ENCODE assay signal across 10 mouse cellular contexts in genomic region chr13:38690028-38690427, GRCm38 (mm10). TPM values are rescaled to one million over a fixed set of nuclear protein-coding genes. Genes with fewer than 3 reads are reported as not detected.
DNase-seq lines count a peak whose midpoint lies in the region; ATAC-seq and TF ChIP-seq lines count a peak whose summit lies in the region.
"Had no signal": no experiment of that assay in that cellular context is flagged by ENCODE, and none has a peak within 500 bp of the region (broad histone marks: within the 10 kb centered on the region; RNA-seq: fewer than 3 reads in every experiment).

No protein-coding gene starts in this region.

- no peaks in the 10 kb centered on the region for H3K27me3 ChIP-seq in liver, postnatal 0 days (ENCODE audit: insufficient read depth, low read length)
- no peaks in the 10 kb centered on the region for H3K27me3 ChIP-seq in liver, embryonic 11.5 days (replicated peaks; ENCODE audit: control insufficient read depth, insufficient read depth, low read length)
- H3K27me3 ChIP-seq: heart, embryonic 15.5 days had no signal

- no peak for ATAC-seq in liver, postnatal 0 days
- no peak for ATAC-seq in liver, embryonic 11.5 days (replicated peaks; ENCODE audit: low FRiP score)

- no peak overlapping the region for H3K27ac ChIP-seq in liver, postnatal 0 days (ENCODE audit: low read depth)
- H3K27ac ChIP-seq in liver, embryonic 11.5 days (ENCODE audit: low read depth, low read length), result no peak overlapping the region
- H3K27ac ChIP-seq: heart, embryonic 15.5 days had no signal

- no peak overlapping the region for H3K4me3 ChIP-seq in liver, postnatal 0 days (ENCODE audit: low read depth, low read length)
- H3K4me3 ChIP-seq in liver, embryonic 11.5 days (ENCODE audit: low read depth, low read length), result no peak overlapping the region
- H3K4me3 ChIP-seq: heart, embryonic 15.5 days had no signal

- peak; percentile 65 to 74 for DNase-seq in cerebellum, postnatal 10 days
- no peak for DNase-seq in cerebellum, adult 11-12 months
- DNase-seq in liver, postnatal 0 days, result peak; percentile 24
- DNase-seq in liver, embryonic 11.5 days (ENCODE audit: low spot score), result no peak
- peak; percentile 6 for DNase-seq in fibroblast of lung, adult 2 months (ENCODE audit: low read depth)
- DNase-seq in left cerebral cortex, postnatal 10 days (ENCODE audit: extremely low spot score in 1 of 2, low spot score in 2 of 2), result peak; percentile 37 to 44
- DNase-seq in right cerebral cortex, postnatal 10 days (ENCODE audit: low spot score in 2 of 2), result peak; percentile 37 to 65
- no peak for DNase-seq in B cell, adult 2 months

- H3K4me2 ChIP-seq in liver, postnatal 0 days (ENCODE audit: low read depth, low read length), result no peak overlapping the region
- H3K4me2 ChIP-seq in liver, embryonic 11.5 days, result no peak overlapping the region
- H3K4me2 ChIP-seq: heart, embryonic 15.5 days had no signal

- intact Hi-C loops in left cerebral cortex, postnatal 10 days (cut with DNase I), result no loop called here

- no peaks in the 10 kb centered on the region for H3K36me3 ChIP-seq in liver, postnatal 0 days (replicated peaks; ENCODE audit: insufficient read depth, low read length)
- no peaks in the 10 kb centered on the region for H3K36me3 ChIP-seq in liver, embryonic 11.5 days (ENCODE audit: control insufficient read depth, insufficient read depth, low read length)
- H3K36me3 ChIP-seq: G1E; heart, embryonic 15.5 days had no signal

- no peak overlapping the region for H3K9ac ChIP-seq in liver, postnatal 0 days (replicated peaks)
- no peak overlapping the region for H3K9ac ChIP-seq in liver, embryonic 11.5 days (ENCODE audit: low read depth, low read length)
- H3K9ac ChIP-seq: heart, embryonic 15.5 days had no signal

- 45% methylated on average over 3 of the region's 3 CpGs for WGBS in liver, postnatal 0 days (ENCODE audit: insufficient replicate concordance)
- 34% methylated on average over 3 of the region's 3 CpGs for WGBS in liver, embryonic 11.5 days

- TF ChIP-seq CTCF in liver, postnatal 0 days (IDR thresholded peaks at IDR 0.05; ENCODE audit: low read depth), result peak; percentile 64

- no peaks in the 10 kb centered on the region for H3K4me1 ChIP-seq in liver, postnatal 0 days (ENCODE audit: insufficient read depth)
- no peaks in the 10 kb centered on the region for H3K4me1 ChIP-seq in liver, embryonic 11.5 days (replicated peaks; ENCODE audit: control insufficient read depth, insufficient read depth, low read length)
- H3K4me1 ChIP-seq: heart, embryonic 15.5 days had no signal

- no peak for TF ChIP-seq EP300 in liver, postnatal 0 days (IDR thresholded peaks at IDR 0.05; ENCODE audit: low read depth)

- H3K9me3 ChIP-seq in liver, postnatal 0 days (ENCODE audit: low read length), result no peaks in the 10 kb centered on the region
- no peaks in the 10 kb centered on the region for H3K9me3 ChIP-seq in liver, embryonic 11.5 days (ENCODE audit: control insufficient read depth, low read length)
- H3K9me3 ChIP-seq: G1E; heart, embryonic 15.5 days had no signal

RNA-seq across cellular contexts. Expression of gene Eef1e1, which starts 31.2 kb away (rescaled TPM):
- 23.9 and 25.5 TPM in 2 replicates for polyA plus RNA-seq in liver, postnatal 0 days (2015; fragmentation: Nextera tagmentation; extraction: Ambion mirVana)
- 112 and 117 TPM in 2 replicates for polyA plus RNA-seq in liver, embryonic 11.5 days (2014; fragmentation: Nextera tagmentation; extraction: Ambion mirVana)
- total RNA-seq in left cerebral cortex, postnatal 10 days (2021), result 10 to 100 TPM; 46.2 to 46.9 TPM

RNA-seq across cellular contexts. Expression of gene Bloc1s5, which starts 55.1 kb away (rescaled TPM):
- polyA plus RNA-seq in liver, postnatal 0 days (2015; fragmentation: Nextera tagmentation; extraction: Ambion mirVana), result 13.9 and 16.0 TPM in 2 replicates
- 20.3 and 24.9 TPM in 2 replicates for polyA plus RNA-seq in liver, embryonic 11.5 days (2014; fragmentation: Nextera tagmentation; extraction: Ambion mirVana)
- 10 to 100 TPM in 1 of 2 experiments, 1 to 10 TPM in 1; 9.4 to 13.2 TPM for total RNA-seq in left cerebral cortex, postnatal 10 days (2021)

Comparison
In these comparisons a context has a peak if more than half of its experiments do, and no peak if none do; other contexts are left out.
1. DNase-seq: peak in cerebellum, postnatal 10 days (2 of 2), liver, postnatal 0 days (single experiment), fibroblast of lung, adult 2 months (single experiment), left cerebral cortex, postnatal 10 days (2 of 2) and right cerebral cortex, postnatal 10 days (2 of 2); none in cerebellum, adult 11-12 months (single experiment), liver, embryonic 11.5 days (single experiment) and B cell, adult 2 months (0 of 2).